Mouse (Mus musculus) heart, embryonic 13.5 days (tissue): ENCODE results near the gene Gm27021. TPM values are rescaled to one million over a fixed set of nuclear protein-coding genes. Genes with fewer than 3 reads are reported as not detected.

Experiments
- ATAC-seq: fragments of 200-750 bp; cut with Nextera tagmentation; 2 replicates; pipeline ENCODE4 v1.8.0; 2017; ENCODE audit warnings: moderate TSS enrichment; ENCODE audit not compliant: insufficient number of reproducible peaks, low FRiP score, low TSS enrichment; ENCODE audit errors: extremely low read depth
- H3K27ac ChIP-seq: fragments of 300-500 bp; sonication (generic); replicated peaks from 2 replicates; pipeline ENCODE4 v1.5.1; 2015; ENCODE audit warnings: moderate library complexity, mild to moderate bottlenecking, inconsistent platforms
- H3K27me3 ChIP-seq: fragments of 300-500 bp; sonication (generic); replicated peaks from 2 replicates; pipeline ENCODE4 v1.6.1; 2015; ENCODE audit warnings: mild to moderate bottlenecking, inconsistent platforms
- H3K36me3 ChIP-seq: fragments of 300-500 bp; sonication (generic); 2 replicates; pipeline ENCODE4 v1.6.1; 2015; ENCODE audit warnings: mild to moderate bottlenecking, inconsistent platforms
- H3K4me1 ChIP-seq: fragments of 300-500 bp; sonication (generic); 2 replicates; pipeline ENCODE4 v1.6.1; 2015; ENCODE audit warnings: inconsistent platforms
- H3K4me2 ChIP-seq: fragments of 300-500 bp; sonication (generic); 2 replicates; pipeline ENCODE4 v1.6.1; 2015; ENCODE audit warnings: inconsistent platforms, mild to moderate bottlenecking, moderate library complexity
- H3K4me3 ChIP-seq: fragments of 300-500 bp; sonication (generic); 2 replicates; pipeline ENCODE4 v1.5.1; 2015; ENCODE audit warnings: moderate library complexity, mild to moderate bottlenecking, inconsistent platforms
- H3K9ac ChIP-seq: fragments of 300-500 bp; sonication (generic); 2 replicates; pipeline ENCODE4 v1.6.1; 2015; ENCODE audit warnings: inconsistent platforms, mild to moderate bottlenecking, moderate library complexity
- H3K9me3 ChIP-seq: fragments of 300-500 bp; sonication (generic); 2 replicates; pipeline ENCODE4 v1.6.1; 2016; ENCODE audit warnings: inconsistent platforms
- WGBS: fragments of 180-500 bp; shearing (Covaris S2); methylation state at CpG from one replicate; pipeline ENCODE4 v1.1.7; 2015; ENCODE audit warnings: mixed read lengths; 5-methylcytosine and 5-hydroxymethylcytosine counted together
- polyA plus RNA-seq: library from polyadenylated mRNA; unstranded; fragments of >200 nt; fragmentation: Nextera tagmentation; extraction: Ambion mirVana; gene quantifications from 2 replicates; pipeline ENCODE4 v1.2.1, GENCODE M21; 2015

The Gm27021 gene
- polyA plus RNA-seq, 1 experiment from 2014 or later: 2.0 TPM

DNA sequence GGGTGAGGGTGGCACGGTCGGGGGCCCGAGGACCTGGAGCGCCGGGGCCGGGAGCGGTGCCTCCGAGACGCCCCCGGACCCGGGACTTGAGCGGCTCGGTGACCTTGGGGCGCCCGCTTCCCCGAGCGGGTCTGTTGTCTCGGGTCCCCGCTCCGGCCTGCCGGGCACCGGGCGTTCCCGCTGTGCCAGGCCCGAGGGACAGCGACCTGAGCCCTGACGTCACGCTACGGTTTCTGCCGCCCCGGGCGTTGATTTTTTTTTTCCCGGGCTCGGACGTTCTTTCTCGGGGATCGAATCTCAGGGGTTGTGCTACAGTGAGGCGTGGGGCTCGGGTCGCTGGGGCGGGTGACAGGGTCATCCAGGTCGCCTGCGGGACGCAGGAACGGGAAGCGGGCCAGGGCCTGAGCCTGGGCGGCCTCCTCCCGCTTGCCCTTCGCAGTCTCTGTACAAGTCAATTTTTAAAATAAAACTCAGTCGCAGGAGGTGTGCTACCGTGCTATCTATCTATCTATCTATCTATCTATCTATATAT is 561 bp upstream of the Gm27021 start, which contains the start of gene Emc8:
TSS of gene Emc8 (minus strand) at position 200 of the 532 bp plus-strand sequence.
- no peaks in the 10 kb centered on the region for H3K9me3 ChIP-seq
- no peaks in the 10 kb centered on the region for H3K27me3 ChIP-seq
- peak within 1 kb of the TSS; percentile 91 for H3K4me3 ChIP-seq
- peak within 1 kb of the TSS; percentile 99 for H3K9ac ChIP-seq
- peaks cover 69% of the 10 kb centered on the region for H3K4me1 ChIP-seq
- peaks cover 46% of the 10 kb centered on the region for H3K36me3 ChIP-seq
- H3K27ac ChIP-seq: peak within 1 kb of the TSS; percentile 91
- ATAC-seq: peak; percentile 40
- under 1% methylated on average over 51 of the region's 51 CpGs for WGBS
- peak within 1 kb of the TSS; percentile 83 for H3K4me2 ChIP-seq

GRCm38 (mm10) chr8:120666807-120667470 is 940 bp downstream of the Gm27021 start:
- Histone ChIP-seq H3K9ac (peak overlapping the region; percentile 98), H3K36me3 (peaks cover 31% of the 10 kb centered on the region), H3K27me3 (no peaks in the 10 kb centered on the region), H3K4me2 (peak overlapping the region; percentile 71), H3K4me3 (peak overlapping the region; percentile 91), H3K4me1 (peaks cover 63% of the 10 kb centered on the region), H3K9me3 (no peaks in the 10 kb centered on the region), H3K27ac (peak overlapping the region; percentile 88; the same call in 1 of the 2 replicates)
- WGBS: 4% methylated on average over 17 of the region's 17 CpGs
- ATAC-seq: no peak

DNA sequence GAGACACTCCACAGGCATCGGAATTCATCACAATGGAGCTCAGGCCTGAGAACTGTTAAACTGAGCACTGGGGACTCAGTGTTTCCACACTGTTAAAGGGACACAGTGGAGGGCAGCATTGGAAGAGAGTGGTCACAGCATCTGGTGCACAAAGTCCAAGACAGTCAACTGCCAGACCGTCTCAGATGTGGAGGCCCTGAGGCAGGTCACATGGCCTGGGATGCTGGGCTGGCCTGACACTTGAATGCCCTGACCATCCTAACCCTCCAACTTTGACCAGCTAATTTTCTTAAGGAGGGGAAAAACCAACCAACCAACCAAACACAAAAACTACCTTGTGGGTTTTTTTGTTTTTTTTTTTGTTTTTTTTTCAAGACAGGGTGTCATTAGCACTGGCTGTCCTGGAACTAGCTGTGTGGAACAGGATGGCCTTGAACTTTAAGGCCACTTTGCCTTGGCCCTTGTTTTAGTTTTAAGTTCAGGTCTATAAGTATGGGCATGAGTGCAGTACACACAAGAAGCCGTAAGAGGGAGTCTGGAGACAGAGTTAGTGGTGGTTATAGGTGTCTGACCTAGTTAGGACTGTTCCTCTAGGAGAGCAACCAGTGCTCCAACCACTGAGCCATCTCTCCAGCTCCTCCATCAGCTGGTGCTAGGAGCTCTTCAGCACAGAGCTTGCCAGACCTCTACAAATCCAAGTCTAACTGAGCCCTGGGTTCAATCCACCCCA is 2.0 kb downstream of the Gm27021 start:
- 67% methylated on average over 3 of the region's 3 CpGs for WGBS
- peak overlapping the region; percentile 91 for H3K4me3 ChIP-seq
- peak overlapping the region; percentile 98 for H3K9ac ChIP-seq
- H3K4me2 ChIP-seq: peak overlapping the region; percentile 71
- ATAC-seq: no peak
- H3K27ac ChIP-seq: no peak overlapping the region
- no peaks in the 10 kb centered on the region for H3K27me3 ChIP-seq
- no peaks in the 10 kb centered on the region for H3K9me3 ChIP-seq
- peaks cover 56% of the 10 kb centered on the region for H3K4me1 ChIP-seq
- peaks cover 21% of the 10 kb centered on the region for H3K36me3 ChIP-seq

- WGBS: 80% methylated on average over 6 of the region's 6 CpGs
- H3K27me3 ChIP-seq: no peaks in the 10 kb centered on the region
- peaks cover 13% of the 10 kb centered on the region; the same call in 1 of the 2 replicates for H3K36me3 ChIP-seq
- no peak overlapping the region for H3K4me3 ChIP-seq
- H3K9ac ChIP-seq: no peak overlapping the region; the same call in 1 of the 2 replicates
- H3K4me1 ChIP-seq: peaks cover 42% of the 10 kb centered on the region
- no peaks in the 10 kb centered on the region for H3K9me3 ChIP-seq
- H3K4me2 ChIP-seq: no peak overlapping the region
- H3K27ac ChIP-seq: no peak overlapping the region
- no peak for ATAC-seq
Observed at GRCm38 (mm10) chr8:120664566-120664965, 3.3 kb downstream of the Gm27021 start.

DNA sequence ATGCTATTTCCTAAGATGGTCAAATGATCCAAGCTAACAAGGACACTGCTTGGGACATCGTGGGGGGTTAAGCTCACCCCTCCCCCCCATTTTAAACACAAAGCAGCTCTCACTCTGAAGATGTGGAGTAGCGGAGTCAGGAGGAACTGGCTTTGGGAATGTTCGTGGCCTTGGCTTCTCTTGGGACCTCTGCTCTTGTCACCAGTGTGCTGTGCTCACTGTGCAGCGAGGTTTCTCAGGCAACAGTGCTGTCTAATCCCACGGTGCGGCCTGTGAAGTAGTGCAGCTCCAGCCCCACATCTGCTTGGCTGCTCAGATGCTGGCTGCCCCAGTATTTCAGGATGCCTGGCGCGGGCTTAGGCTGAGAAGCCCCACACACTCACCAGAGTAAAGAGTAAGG is 10.5 kb downstream of the Gm27021 start:
- Histone ChIP-seq H3K27ac (no peak overlapping the region), H3K4me3 (no peak overlapping the region), H3K36me3 (peaks cover 72% of the 10 kb centered on the region), H3K4me1 (no peaks in the 10 kb centered on the region), H3K27me3 (no peaks in the 10 kb centered on the region), H3K4me2 (no peak overlapping the region), H3K9ac (no peak overlapping the region), H3K9me3 (no peaks in the 10 kb centered on the region)
- no peak for ATAC-seq
- 89% methylated on average over 8 of the region's 8 CpGs for WGBS

DNA sequence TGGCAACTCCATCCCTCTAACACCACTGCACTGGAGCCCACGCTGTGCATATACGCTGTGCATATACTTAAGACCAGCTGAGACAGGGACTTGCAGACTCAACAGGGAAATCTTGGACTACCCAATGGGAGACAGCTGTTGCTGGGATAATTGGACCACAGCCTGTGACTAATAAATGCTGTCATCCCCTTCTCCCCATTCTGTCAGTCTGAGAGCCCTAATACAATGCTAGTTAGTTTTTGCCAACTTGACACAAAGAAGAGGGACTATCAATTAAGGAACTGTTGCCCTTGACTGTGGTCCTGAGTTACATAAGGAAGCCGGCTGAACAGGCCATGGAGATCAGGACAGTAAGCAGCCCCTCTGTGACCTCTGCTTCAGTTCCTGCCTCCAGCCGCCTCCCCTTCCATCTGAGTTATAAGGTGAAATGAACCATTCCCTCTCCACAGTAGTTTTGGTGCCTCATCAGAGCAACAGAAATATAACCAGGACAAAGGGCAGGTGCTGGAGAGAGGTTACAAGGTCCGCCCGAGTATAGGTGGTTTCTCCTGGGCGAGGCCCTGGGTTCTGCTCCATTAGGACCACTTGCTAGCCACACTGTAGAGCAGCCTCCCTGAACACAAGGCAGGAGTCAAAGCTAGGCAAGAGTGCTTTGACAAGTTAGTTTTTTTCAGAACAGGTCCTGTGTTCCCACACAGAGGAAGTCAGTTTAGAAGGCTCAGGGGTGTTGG is 11.4 kb downstream of the Gm27021 start:
- H3K4me3 ChIP-seq: no peak overlapping the region
- H3K4me2 ChIP-seq: no peak overlapping the region
- no peak overlapping the region for H3K9ac ChIP-seq
- no peaks in the 10 kb centered on the region for H3K4me1 ChIP-seq
- peaks cover 72% of the 10 kb centered on the region for H3K36me3 ChIP-seq
- no peaks in the 10 kb centered on the region for H3K27me3 ChIP-seq
- H3K9me3 ChIP-seq: no peaks in the 10 kb centered on the region
- 91% methylated on average over 7 of the region's 7 CpGs for WGBS
- no peak for ATAC-seq
- H3K27ac ChIP-seq: no peak overlapping the region

DNA sequence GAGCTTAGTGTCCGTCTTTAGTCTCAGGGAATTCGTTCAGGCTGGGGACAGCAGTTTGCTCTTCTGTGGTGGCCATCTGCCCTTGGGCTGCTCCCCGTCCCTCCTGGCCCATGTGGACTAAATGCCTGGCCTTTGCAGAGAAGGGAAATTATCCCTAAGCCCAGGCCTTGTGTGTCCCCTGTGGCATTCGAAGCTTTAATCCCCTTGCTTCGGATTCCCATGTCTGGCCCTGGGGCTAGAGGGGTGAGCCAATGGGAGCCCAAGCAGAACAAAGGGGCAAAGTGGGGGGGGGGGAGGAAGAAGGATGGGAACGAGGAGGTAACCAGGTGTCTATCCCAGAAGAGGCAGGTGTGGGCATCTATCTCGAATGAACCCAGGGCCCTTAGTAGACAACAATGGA is 20.3 kb downstream of the Gm27021 start, which contains the start of gene 1190005I06Rik:
TSS of gene 1190005I06Rik (minus strand) at position 101 of the 400 bp plus-strand sequence.
- H3K4me3 ChIP-seq: no peak within 1 kb of the TSS

GRCm38 (mm10) chr8:120644663-120645062 is 23.2 kb downstream of the Gm27021 start:
- ATAC-seq: no peak
- Histone ChIP-seq H3K27ac (no peak overlapping the region), H3K9ac (no peak overlapping the region), H3K36me3 (no peaks in the 10 kb centered on the region), H3K4me1 (peaks cover 13% of the 10 kb centered on the region), H3K4me2 (no peak overlapping the region), H3K4me3 (no peak overlapping the region), H3K27me3 (no peaks in the 10 kb centered on the region), H3K9me3 (no peaks in the 10 kb centered on the region)
- WGBS: 64% methylated on average over 7 of the region's 7 CpGs

More for the DNA sequence above, 20.3 kb downstream of the Gm27021 start, which contains the start of gene 1190005I06Rik:
- Histone ChIP-seq H3K9me3 (no peaks in the 10 kb centered on the region), H3K36me3 (no peaks in the 10 kb centered on the region), H3K4me1 (peaks cover 12% of the 10 kb centered on the region; the same call in 1 of the 2 replicates), H3K27ac (no peak within 1 kb of the TSS), H3K4me2 (no peak within 1 kb of the TSS), H3K9ac (no peak within 1 kb of the TSS), H3K27me3 (no peaks in the 10 kb centered on the region)
- 63% methylated on average over 7 of the region's 7 CpGs for WGBS
- ATAC-seq: no peak

DNA sequence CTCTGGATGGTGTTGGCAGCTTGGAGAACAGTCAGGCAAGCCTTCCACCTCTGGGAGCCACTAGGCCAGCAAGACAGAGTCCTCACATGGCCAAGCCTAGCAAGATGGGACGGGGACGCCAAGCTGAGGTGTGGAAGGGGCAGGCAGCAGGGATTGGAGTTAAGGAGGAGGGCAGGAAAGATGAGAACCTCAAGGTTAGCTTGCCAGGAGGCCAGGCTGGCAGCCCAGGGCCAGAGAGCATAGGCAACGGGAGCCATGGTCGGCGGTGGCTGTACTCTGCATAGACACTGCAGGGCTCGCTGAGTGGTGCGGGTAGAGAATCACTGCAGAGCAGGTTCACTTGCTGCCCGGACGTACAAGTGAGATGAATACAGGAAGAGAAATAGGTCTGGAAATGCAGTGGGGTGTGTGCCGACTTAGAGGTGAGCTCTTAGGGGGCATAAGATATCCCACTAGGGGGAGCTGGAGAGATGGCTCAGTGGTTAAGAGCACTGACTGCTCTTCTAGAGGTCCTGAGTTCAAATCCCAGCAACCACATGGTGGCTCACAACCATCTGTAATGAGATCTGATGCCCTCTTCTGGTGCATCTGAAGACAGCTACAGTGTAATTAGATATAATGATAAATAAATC is 25.7 kb downstream of the Gm27021 start:
- no peaks in the 10 kb centered on the region for H3K9me3 ChIP-seq
- no peak overlapping the region for H3K27ac ChIP-seq
- no peaks in the 10 kb centered on the region for H3K36me3 ChIP-seq
- H3K4me2 ChIP-seq: no peak overlapping the region
- peaks cover 13% of the 10 kb centered on the region for H3K4me1 ChIP-seq
- no peak for ATAC-seq
- H3K27me3 ChIP-seq: no peaks in the 10 kb centered on the region
- H3K9ac ChIP-seq: no peak overlapping the region
- H3K4me3 ChIP-seq: no peak overlapping the region
- 68% methylated on average over 10 of the region's 10 CpGs for WGBS

DNA sequence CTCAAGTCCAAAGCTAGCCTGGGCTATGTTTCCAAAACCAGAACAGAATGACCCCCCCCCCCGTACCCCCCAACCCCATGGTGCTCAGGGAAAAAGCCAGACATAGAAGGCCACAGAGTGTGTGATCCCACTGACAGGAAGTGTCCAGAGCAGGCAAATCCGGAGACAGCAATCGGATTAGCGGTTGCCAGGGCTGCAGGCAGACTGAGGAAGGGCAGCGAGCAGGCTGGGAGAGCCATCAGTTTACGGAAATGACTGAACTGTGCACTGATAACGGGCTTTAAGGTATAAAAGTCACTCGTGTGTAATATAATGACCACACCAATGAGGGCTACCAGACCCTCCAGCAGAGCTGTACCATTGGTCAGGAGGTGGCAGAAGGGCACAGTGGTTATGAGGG is 26.6 kb downstream of the Gm27021 start:
- H3K27ac ChIP-seq: 0 out of 2 replicates have a peak overlapping the region, but pooled peaks have one; percentile 39
- 22% methylated on average over 8 of the region's 8 CpGs for WGBS
- no peak overlapping the region for H3K4me2 ChIP-seq
- ATAC-seq: no peak
- no peaks in the 10 kb centered on the region for H3K36me3 ChIP-seq
- no peaks in the 10 kb centered on the region for H3K9me3 ChIP-seq
- 0 out of 2 replicates have a peak, but pooled peaks cover 2% of the 10 kb centered on the region for H3K27me3 ChIP-seq
- peaks cover 13% of the 10 kb centered on the region for H3K4me1 ChIP-seq
- H3K9ac ChIP-seq: no peak overlapping the region
- no peak overlapping the region for H3K4me3 ChIP-seq
